Mouse (Mus musculus) heart, adult 2 months (tissue): ENCODE measurements around the gene Tmppe. TPM values are rescaled to one million over a fixed set of nuclear protein-coding genes. Genes with fewer than 3 reads are reported as not detected.
"Not testable (repeated sequence)": the region's sequence is repeated elsewhere in the genome, so short reads cannot be mapped to it uniquely, and the experiment has no call there.

Experiments
- DNase-seq, 2 experiments: peaks; one replicate each; pipeline ENCODE4 v3.0.0; 2021
- H3K27ac ChIP-seq: fragments of 200-600 bp; 2 replicates; pipeline ENCODE4 v1.8.1; 2022
- H3K27me3 ChIP-seq: fragments of 200-500 bp; 2 replicates; pipeline ENCODE4 v1.6.1; 2012; ENCODE audit warnings: mild to moderate bottlenecking, low read length, inconsistent platforms, mixed read lengths; ENCODE audit not compliant: control insufficient read depth, insufficient read depth
- H3K36me3 ChIP-seq: fragments of 200-500 bp; 2 replicates; pipeline ENCODE4 v1.6.1; 2012; ENCODE audit warnings: low read length, inconsistent platforms; ENCODE audit not compliant: control insufficient read depth, insufficient read depth
- H3K4me1 ChIP-seq: fragments of 200-500 bp; 2 replicates; pipeline ENCODE4 v1.6.1; 2011; ENCODE audit warnings: low read length; ENCODE audit not compliant: control insufficient read depth, insufficient read depth
- H3K4me3 ChIP-seq: fragments of 200-600 bp; 2 replicates; pipeline ENCODE4 v1.8.1; 2022
- H3K79me2 ChIP-seq: fragments of 200-500 bp; replicated peaks from 2 replicates; pipeline ENCODE4 v1.6.1; 2012; ENCODE audit warnings: mild to moderate bottlenecking, inconsistent platforms, low read length, moderate library complexity, mixed read lengths; ENCODE audit not compliant: control insufficient read depth, insufficient read depth
- H3K9ac ChIP-seq: fragments of 200-500 bp; 2 replicates; pipeline ENCODE4 v1.6.1; 2012; ENCODE audit warnings: low read depth, mild to moderate bottlenecking, control low read depth, inconsistent platforms, low read length, mixed read lengths
- CTCF ChIP-seq: fragments of 200-600 bp; IDR thresholded peaks from 2 replicates; pipeline ENCODE4 v1.8.1; 2022; ENCODE audit warnings: antibody characterized with exemption, mild to moderate bottlenecking, moderate library complexity
- EP300 ChIP-seq: fragments of 200-500 bp; IDR thresholded peaks from 2 replicates; pipeline ENCODE4 v1.6.1; 2011; ENCODE audit warnings: low read depth, low read length, control low read depth; ENCODE audit not compliant: insufficient read depth
- POLR2A ChIP-seq: fragments of 200-500 bp; IDR thresholded peaks from 2 replicates; pipeline ENCODE4 v1.6.1; 2011; ENCODE audit warnings: mild to moderate bottlenecking, low read depth, low read length, control low read depth; ENCODE audit not compliant: insufficient read depth
- WGBS: fragments of 180-500 bp; shearing (Covaris S2); methylation state at CpG from one replicate; pipeline ENCODE4 v1.1.7; 2018; 5-methylcytosine and 5-hydroxymethylcytosine counted together
- intact Hi-C: fragments of 180-260 bp; cut with DNase I; formaldehyde crosslinking; loops from one replicate; pipeline ENCODE4 v1.15.1; 2025
- long read RNA-seq: library from polyadenylated mRNA; stranded (forward); transcript quantifications from one replicate; pipeline ENCODE4 v2.0.0, GENCODE M21; 2021
- polyA plus RNA-seq: library from polyadenylated mRNA; depleted of rRNA; stranded (reverse); fragments of >200 nt; gene quantifications from 2 replicates; pipeline ENCODE4 v1.2.3, GENCODE M21; 2012; rRNA removed
- total RNA-seq, 2 experiments: library from RNA; stranded (reverse); gene quantifications; 2 replicates each; pipeline ENCODE4 v1.2.3; 2021

Gene Tmppe
- 1 to 10 TPM; 3.7 to 3.9 TPM for total RNA-seq
- 2.7 and 4.9 TPM in 2 replicates for polyA plus RNA-seq
- long read RNA-seq, partial matches to known transcripts = 0 of 1 reads
- long read RNA-seq, other reads (novel, unspliced or antisense) = 0 of 1 reads

- peak within 1 kb of the TSS; percentile 95 for H3K4me3 ChIP-seq
- peak within 1 kb of the TSS; percentile 99 for H3K27ac ChIP-seq
- peaks cover 7% of the 10 kb centered on the region for H3K79me2 ChIP-seq
- DNase-seq = peak; percentile 84 to 88
- no peaks in the 10 kb centered on the region for H3K36me3 ChIP-seq
- no peaks in the 10 kb centered on the region for H3K27me3 ChIP-seq
- no peaks in the 10 kb centered on the region; the same call in 1 of the 2 replicates for H3K4me1 ChIP-seq
- WGBS = under 1% methylated on average over 73 of the region's 73 CpGs
- TF ChIP-seq POLR2A = peak; percentile 55
- peak; percentile 55 for TF ChIP-seq CTCF
- TF ChIP-seq EP300 = 0 out of 2 replicates have a peak, but pooled peaks have one; percentile 39
- intact Hi-C loops = loop anchor here (5.0 kb wide), 1 partner anchor 469 kb away; the partner anchor contains the start of gene Ubp1
- peak within 1 kb of the TSS; percentile 85 for H3K9ac ChIP-seq
These were observed at the start of gene Tmppe, which contains the start of gene Glb1 for GRCm38 (mm10) chr9:114400949-114401684. TSS of gene Tmppe (plus strand) at chr9:114401105. TSS of gene Glb1 (plus strand) at chr9:114401076.

GRCm38 (mm10) chr9:114367783-114368470, 33.0 kb upstream of the Tmppe start:
- no peak for TF ChIP-seq EP300
- no peak for TF ChIP-seq POLR2A
- TF ChIP-seq CTCF = no peak
- DNase-seq = peak; percentile 88
- Histone ChIP-seq H3K36me3 (no peaks in the 10 kb centered on the region), H3K79me2 (no peaks in the 10 kb centered on the region), H3K27me3 (no peaks in the 10 kb centered on the region), H3K4me1 (no peaks in the 10 kb centered on the region), H3K9ac (peak overlapping the region; percentile 72), H3K4me3 (peak overlapping the region; percentile 55), H3K27ac (peak overlapping the region; percentile 18; the same call in 1 of the 2 replicates)
- intact Hi-C loops = no loop called here
- under 1% methylated on average over 48 of the region's 48 CpGs for WGBS

- intact Hi-C loops = no loop called here
- H3K79me2 ChIP-seq = no peaks in the 10 kb centered on the region
- DNase-seq = no peak
- H3K36me3 ChIP-seq = no peaks in the 10 kb centered on the region
- no peaks in the 10 kb centered on the region for H3K27me3 ChIP-seq
- no peak for TF ChIP-seq EP300
- no peak for TF ChIP-seq POLR2A
- TF ChIP-seq CTCF = no peak
- H3K9ac ChIP-seq = peak overlapping the region; percentile 72
- H3K4me1 ChIP-seq = no peaks in the 10 kb centered on the region
- WGBS = 16% methylated on average over 12 of the region's 12 CpGs
- H3K4me3 ChIP-seq = peak overlapping the region; percentile 55
- H3K27ac ChIP-seq = no peak overlapping the region; the same call in 1 of the 2 replicates
These were observed 32.4 kb upstream of the Tmppe start for GRCm38 (mm10) chr9:114368471-114368858.

- H3K9ac ChIP-seq, H3K4me3 ChIP-seq, H3K27ac ChIP-seq, H3K79me2 ChIP-seq, H3K36me3 ChIP-seq, H3K27me3 ChIP-seq, H3K4me1 ChIP-seq, intact Hi-C loops, DNase-seq: not testable (repeated sequence)
- 51% methylated on average over 5 of the region's 5 CpGs for WGBS
- peak; percentile 50 for TF ChIP-seq CTCF
These were observed 31.5 kb upstream of the Tmppe start for GRCm38 (mm10) chr9:114369389-114369788.

- H3K4me3 ChIP-seq, H3K4me1 ChIP-seq, H3K36me3 ChIP-seq, H3K27ac ChIP-seq, H3K9ac ChIP-seq, DNase-seq, H3K79me2 ChIP-seq, H3K27me3 ChIP-seq: not testable (repeated sequence)
- WGBS = 26% methylated on average over 5 of the region's 5 CpGs
- intact Hi-C loops = loop anchor here (5.0 kb wide), 1 partner anchor 279 kb away; no protein-coding TSS in a partner anchor
These were observed 29.2 kb upstream of the Tmppe start for GRCm38 (mm10) chr9:114371717-114372116.
